Mouse (Mus musculus): ENCODE results near the gene Mybbp1a.
A peak's percentile ranks its signal among the peaks of the same experiment; 100 is the strongest.

Mybbp1a gene

DNA sequence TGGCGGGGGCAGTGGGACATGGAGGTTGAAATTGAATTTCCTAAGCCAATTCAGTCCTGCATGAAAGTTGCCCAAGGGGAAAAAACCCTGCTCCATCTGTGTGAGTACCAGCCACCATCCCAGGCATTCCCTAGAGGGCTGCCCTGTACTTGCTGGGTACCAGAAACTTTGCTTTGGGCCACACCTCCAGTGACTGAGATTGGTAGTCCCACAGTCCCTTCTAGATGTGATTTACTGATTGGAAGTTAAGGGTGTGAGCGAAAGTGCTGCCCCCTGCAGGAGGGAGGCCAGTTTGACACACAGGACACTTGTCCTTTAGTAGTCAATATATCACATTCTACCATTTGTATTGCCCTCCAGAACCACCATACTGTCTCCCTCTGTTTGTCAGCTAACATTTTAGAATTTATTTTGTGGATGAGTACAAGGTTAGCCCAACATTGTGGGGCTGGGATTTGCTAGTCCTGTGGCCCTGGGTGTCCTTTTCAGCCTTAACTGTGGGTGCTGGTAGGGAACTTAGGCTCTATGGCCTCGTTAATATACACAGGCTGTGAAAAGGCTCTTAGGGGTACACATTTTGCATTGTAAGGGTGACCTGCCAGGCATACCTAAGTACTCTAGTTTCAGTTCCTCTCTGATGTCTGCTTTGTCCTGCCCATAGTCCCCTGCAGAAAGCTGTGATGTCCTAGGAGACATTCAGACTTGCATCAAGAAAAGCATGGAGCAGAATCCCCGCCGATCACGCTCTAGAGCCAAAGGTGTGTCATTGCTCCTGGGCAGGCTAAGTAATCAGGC, 5.4 kb downstream of the Mybbp1a start:
- peak; percentile 49 for DNase-seq (ENCODE audit: low read depth, low spot score)

DNA sequence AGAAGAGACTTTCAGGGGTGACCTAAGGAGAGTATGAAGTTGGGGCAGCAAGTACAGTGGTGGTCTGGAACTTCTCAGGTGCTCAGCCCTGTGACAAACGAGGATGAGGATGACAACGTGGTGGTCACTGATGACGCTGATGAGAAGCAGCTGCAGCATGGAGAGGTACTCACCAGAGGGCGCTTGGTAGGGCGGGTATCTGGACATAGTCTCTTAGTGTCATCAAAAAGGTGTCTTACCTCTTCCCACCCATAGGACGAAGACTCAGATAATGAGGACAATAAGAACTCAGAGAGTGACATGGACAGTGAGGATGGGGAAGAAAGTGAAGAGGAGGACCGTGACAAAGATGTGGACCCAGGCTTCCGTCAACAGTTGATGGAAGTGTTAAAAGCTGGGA, 6.3 kb downstream of the Mybbp1a start:
- DNase-seq (ENCODE audit: low read depth, low spot score), result no peak

DNA sequence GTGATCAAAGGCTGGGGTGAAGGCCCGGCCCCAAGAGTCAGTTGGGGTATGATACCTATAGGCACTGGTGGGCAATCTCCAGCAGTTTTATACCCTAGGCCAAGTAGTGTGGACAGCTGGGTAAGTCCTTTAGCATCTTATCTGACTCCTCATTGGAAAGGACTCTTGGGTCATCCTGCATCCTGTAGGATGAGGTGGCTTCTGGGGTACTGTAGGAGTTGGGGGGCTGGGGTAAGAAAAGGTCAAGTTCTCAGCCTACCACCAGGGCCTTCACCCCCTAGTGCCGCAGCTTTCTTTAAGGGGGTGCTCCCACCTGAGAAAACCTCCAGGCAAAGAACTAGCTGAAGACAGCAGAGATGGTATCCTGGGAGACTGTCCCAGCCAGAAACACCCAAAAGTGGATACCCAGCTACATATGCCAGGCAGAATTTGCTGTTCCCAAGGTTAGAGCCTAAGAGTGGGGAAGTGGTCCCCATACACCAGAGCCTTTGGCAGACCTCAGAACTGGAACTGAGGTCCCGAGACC, 11.0 kb downstream of the Mybbp1a start:
- DNase-seq (ENCODE audit: low read depth, low spot score), result no peak

DNA sequence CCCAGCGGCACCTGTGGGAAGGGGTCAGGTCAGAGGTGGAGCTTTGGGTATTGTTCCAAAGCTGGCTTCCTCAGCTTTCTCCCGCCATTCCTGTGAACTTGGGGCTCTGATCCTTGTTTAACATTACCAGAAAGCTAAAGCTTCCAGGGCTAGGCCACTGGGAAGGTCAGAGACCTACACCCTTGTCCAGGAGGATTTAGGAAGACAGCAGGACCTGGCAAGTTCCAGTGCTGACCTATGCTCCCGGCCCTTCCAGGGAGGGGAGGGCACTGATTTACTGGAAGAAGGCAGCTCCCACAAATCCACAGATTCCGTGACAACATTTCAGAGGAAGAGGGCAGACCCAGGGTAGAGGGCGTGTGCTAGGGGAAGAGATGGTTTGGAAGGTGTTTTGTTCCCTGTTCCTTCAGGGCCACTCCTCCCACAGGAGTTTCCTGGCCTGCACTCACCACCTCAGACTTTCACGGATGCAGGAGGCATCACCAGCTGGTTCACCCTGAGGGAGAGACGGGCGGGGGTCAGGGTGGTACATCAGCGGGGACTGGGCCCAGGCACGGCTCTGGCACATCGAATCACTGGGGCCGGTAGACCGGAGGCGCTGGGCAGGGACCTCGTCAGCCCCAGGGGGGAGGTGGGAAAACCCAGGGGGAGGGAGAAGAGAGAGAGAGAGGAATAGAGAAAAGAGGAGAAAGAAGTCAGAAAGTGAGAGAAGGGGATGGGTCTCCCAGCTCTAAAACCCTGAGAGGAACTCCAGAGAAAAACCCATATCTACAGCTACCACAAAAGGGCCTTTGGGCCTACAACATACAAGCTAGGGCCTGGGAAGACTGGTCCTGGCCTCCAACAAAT, 12.2 kb downstream of the Mybbp1a start:
- no peak for DNase-seq (ENCODE audit: low read depth, low spot score)

DNA sequence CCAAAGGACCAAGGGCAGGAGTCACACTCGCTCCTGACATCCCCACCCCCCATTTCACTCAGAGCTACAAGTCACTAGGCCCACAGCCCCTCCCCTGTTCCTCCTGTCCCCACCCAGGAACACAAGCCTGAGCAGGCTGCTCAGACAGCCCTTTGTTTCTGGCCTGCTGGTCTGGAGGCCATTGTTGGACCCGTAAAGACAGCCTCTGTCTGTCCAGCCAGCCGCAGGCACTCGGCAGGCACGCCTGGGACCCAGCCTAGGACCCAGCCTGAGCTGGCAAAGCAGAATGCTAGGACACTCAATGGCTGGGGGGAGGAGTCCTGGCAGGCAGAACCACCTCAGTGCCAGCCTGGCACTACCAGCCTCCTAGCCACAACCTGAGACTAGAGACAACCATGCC, 14.5 kb downstream of the Mybbp1a start:
- no peak for DNase-seq (ENCODE audit: low read depth, low spot score)

DNA sequence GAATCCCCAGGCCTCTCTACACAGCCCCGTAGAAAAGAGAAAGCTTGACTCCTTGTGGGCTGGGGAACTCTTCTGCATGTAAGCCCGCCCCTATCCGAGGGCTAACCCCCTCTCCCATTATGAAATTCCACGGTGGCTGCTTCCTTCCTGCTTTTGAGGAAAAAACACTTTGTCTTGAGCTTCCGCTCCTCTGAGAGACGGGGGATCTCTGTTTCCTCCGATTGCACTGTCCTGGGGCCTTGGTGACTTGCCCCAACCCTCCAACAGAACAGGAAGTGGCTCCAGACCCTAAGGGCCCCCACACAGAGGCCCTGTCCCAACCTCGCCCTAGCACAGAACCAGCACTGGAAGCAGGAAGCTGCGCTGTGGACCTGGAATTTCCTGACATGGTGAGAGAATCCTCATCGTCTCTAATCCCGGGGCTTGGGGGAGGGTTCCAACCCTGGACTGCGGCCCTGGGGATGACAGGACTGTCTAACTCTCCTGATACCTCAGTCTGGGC, 16.9 kb downstream of the Mybbp1a start:
- no peak for DNase-seq (ENCODE audit: low read depth, low spot score)

DNA sequence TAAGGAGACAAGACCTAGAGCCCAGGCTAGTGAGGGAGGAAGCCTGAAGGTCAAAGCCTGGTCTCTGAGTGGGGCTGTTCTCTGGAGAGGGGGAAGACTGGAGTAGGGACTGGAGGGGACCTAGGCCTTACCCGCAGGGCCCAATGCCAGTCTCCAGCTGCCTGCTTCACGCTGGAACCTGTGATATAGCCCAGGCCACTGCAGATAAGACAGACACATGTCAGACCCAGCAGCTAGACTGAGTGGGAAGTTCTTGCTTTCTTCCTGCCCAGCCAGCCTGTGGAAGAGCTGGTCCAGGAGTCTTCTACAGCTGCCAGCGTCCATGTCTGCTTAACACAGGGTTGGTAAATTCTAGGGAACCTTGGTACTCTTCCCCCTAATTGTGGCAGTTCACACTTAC, 17.3 kb downstream of the Mybbp1a start:
- DNase-seq (ENCODE audit: low read depth, low spot score), result no peak

DNA sequence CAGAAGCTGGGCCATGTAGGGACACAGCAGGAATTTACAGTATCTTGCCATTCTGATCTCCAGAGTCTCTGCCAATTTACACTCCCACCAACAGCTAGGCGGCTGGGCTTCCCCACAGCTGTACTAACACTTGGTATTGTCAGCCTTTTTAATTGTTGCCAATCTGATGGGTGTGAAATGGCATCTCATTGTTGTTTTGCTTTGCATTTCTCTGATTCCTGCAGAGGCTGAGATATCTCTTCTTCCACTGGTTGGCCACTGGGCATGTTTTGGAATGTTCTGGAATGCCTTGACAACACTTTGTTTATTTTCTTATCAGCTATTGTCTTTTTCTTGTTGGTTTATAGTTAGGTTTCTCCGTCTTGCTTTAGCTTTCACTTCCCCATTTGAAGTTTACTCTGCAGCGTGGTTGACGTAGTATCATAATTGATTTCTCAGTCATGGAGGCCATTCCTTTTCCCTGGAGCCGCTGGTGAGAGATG, 20.4 kb downstream of the Mybbp1a start:
- DNase-seq (ENCODE audit: low read depth, low spot score), result no peak

DNA sequence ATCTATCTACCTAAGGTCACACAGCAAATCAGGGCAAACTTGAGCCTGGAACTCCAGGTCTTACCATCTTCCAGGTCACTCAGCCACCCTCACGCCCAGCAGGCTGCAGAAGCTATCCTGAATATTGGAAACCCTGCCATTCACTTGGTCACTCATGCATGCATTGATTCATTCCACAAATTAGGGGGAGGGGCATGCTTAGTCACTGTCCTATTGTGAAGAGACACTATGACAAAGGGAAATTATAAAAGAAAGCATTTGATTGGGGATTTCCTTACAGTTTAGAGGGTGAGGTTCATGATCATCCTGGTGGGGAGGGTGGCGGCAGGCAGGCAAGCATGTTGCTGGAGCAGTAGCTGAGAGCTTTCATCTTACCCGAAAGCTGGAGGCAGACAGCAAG, 23.7 kb downstream of the Mybbp1a start:
- DNase-seq (ENCODE audit: low read depth, low spot score), result no peak

DNA sequence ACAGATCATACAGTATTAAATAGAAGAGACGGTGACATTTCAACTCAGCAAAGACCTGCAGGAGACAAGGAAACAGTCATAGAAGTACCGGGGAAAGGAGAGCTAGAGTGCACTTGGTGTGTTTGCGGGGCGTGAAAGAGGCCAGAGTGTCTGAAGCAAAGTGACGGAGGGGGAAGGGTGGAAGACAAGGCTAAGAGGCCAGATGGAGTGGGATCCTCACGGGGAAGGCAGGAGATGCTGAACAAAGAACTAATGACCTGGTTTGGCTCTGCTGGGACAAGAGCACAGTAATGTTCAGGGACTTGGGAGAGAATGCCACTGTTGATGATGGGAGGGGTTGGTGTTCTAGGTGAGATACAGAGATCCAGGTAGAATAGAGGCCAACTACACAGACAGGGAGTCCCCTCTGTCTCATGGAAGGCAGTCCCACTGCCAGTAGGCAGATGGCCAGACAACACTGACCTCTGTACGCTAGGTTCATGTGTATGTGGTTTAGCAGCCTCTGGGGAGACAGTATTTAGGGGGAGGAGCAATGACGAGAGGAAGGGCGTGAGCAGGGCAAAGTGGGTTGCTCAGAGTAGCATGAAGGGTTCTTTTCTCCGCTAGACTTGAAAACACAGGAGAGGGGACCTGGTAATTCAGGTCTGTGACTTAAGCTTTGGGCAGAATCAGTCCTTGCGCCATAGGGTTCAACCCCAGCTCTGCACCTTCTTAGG, 25.0 kb downstream of the Mybbp1a start:
- DNase-seq (ENCODE audit: low read depth, low spot score), result no peak

DNA sequence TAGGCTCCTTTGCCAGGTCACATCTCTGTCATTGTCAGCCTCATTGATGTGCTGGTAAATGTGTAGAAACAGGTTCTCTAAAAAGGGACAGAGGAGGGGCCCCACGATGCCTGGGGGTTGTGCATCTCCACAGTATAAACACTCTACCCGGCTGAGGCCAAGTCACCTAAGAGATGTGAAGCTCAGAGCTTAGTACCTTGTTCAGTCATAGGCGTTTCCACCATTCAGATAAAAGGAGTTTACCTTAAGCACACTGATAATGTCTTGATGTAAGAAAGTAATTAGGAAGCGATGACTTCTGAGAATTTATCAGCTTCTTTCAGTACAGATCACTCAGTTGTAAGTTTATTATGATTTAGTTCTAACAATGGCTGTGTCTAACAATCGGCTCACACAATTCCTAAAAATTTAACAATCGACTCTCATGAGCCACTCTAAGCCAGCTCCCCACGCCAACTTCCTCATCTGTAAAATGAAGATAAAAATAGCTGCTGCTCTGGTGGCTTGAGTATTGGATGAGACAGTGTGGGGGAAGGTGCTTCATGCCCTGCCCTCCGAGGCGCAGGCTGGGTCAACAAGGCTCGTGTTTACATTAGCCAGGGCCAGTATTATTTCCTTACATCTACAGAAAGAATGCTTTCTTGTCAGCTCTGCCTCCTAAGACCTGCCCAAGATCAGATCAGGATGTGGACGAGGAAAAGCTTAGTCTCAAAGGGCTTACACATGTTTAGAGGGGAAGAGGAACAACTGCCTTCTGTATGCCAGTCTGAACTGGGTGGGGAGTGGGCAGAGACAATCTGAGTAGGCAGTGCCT, 25.7 kb downstream of the Mybbp1a start:
- no peak for DNase-seq (ENCODE audit: low read depth, low spot score)

DNA sequence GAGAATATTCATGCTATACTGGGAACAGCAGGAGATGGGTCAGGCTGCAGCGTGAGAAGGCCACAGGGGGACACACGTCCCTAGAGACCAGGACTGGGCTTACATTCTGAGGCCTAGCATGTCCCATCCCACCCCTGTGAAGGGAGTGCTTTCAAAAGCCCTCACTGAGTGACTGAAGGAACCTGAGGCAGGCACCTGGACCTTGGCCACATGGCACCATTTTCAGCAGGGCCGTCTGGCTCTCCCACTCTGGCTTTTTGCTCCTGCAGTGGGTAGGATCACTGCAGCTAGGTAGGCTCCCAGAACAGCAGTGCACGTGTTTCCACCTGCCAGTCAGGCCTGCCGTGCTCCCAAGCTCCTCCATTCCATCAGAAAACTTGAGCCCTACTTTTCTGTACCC, 27.4 kb downstream of the Mybbp1a start:
- no peak for DNase-seq (ENCODE audit: low read depth, low spot score)

DNA sequence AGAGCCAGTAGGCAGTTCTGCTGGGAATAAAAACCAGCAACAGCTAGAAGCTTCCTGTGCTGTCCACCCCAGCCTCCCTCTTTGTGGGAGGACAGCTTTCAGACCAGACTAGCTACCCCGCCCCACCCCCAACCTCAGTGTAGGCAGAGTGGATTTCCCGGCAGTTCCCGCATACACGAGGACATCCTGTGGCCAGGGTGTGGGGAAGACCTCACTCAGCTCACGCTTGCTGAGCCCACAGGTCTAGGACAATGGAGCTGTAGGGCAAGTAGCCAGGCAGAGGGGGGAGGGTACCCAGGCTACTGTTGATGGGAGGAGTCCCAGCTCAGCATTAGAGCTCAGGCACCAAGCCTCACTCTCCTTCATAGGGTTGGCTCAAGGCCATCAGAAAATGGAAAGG, 28.1 kb downstream of the Mybbp1a start:
- no peak for DNase-seq (ENCODE audit: low read depth, low spot score)

DNA sequence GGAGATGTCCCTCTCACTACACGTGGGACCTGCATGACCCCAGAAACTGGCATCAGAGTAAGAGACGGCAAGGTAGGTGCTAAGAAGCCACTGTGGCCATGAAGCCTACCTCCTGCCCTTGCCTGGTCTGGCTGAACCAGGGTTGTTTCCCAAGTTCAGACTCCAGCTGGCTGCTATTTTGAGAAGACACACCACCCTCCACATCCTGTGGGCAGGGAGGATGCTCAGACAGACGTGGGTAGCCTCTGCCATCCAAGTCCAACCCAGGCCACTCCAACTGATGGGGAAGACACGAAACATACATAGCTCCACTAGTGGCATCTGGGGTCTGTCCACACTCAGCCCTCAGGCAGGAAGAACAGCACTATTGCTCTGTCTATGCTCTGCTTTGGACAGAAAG, 28.8 kb downstream of the Mybbp1a start:
- no peak for DNase-seq (ENCODE audit: low read depth, low spot score)

DNA sequence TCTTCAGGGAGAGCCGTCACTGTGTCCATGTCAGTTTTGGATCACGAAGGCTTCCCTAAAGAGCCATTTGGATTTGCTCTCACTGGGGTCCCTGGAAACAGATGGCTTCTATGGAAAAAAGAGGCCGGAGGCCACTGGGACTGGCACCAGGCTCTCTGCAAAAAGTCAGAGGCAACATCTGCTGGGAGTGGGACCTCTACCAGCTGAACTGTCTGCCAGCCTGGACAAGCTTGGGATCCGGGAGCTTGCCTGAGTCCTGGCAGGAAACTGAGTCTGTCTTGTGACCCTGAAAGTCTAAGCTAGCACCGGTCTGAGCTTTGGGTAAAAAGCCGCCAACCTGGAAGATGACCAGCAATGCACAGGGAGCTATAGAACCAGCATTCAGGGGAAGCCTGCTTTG, 30.2 kb downstream of the Mybbp1a start:
- DNase-seq (ENCODE audit: low read depth, low spot score), result no peak

DNA sequence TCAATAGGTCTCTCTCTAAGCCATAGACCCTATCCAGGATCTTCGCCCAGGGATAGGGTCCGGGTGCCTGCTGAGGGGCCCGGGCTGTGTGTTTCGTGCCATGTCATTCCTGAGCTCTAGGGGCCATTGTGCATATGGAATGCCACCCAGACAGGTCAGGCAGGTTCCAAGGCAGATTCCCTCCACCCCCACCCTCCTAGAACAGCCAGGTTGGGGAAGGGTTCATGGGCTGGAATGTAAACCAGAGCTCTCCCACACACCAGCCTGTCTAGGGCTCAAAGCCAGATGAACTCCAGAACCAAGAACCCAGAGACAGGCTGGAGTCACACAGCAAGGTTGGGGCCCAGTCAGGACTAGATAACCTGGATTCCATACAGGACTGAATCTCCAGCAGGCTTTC, 32.4 kb downstream of the Mybbp1a start:
- DNase-seq (ENCODE audit: low read depth, low spot score), result no peak

DNA sequence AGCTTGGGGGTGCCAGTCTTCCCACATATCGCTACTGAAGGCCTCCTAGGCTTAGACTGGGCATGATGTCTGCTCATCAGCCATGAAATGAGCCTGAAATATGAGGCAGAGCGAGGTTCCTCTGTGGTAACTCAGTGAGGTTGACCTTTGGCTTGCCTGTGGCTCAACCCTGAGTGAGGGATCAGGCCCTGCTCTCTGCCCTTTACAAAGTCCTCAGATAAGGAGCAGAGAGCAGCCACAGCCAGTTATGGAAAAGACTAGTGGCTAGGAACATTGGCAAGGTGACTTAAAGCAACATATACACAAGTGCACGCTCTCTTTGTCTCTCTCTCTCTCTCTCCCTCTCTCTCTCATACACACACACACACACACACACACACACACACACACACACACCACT, 33.8 kb downstream of the Mybbp1a start:
- no peak for DNase-seq (ENCODE audit: low read depth, low spot score)

DNA sequence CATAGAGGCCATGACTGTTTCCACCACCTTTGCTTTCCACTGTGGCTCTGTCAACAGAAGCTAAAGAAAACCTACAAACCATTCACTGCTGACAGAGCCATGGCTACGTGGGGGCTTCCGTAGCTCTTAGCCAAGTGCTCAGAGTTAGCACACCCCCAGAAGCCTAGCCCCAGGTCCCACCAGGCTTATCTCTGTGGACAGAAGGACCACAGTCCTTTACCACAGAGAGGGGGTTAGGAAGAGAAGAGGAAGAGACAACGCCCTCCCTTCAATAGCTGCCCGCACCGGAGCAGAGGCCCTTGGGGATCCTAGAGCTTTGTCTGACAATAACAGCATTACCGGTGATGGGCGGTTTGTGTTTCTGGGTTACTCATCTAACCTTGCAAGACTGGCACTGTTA, 34.3 kb downstream of the Mybbp1a start:
- DNase-seq (ENCODE audit: low read depth, low spot score), result no peak

DNA sequence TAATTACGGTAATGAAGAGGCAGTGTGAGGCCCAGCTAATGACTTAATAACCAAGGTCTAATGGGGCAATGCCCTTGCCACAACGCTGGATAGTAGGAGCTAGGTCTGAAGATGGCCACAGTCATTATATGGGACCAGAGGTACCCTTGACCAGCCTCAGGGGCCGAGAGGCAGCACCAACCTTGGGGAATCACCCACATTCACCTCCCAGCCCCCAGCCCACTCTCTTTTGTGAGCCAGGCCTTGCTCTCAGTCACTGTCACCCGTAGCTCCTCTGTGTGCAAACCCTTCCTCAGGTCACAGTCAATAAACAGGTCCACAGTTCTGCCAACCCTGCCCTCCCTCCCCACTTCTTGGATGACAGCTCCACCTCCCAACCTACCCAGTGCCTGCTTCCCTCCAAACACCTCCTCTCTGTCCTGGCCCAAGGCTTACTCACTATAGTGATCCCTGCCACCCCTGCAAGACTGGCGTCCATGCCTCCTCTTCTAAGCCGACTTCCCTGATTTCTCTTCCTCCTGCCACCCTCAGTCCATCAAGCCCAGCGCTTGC, 35.0 kb downstream of the Mybbp1a start:
- no peak for DNase-seq (ENCODE audit: low read depth, low spot score)

DNA sequence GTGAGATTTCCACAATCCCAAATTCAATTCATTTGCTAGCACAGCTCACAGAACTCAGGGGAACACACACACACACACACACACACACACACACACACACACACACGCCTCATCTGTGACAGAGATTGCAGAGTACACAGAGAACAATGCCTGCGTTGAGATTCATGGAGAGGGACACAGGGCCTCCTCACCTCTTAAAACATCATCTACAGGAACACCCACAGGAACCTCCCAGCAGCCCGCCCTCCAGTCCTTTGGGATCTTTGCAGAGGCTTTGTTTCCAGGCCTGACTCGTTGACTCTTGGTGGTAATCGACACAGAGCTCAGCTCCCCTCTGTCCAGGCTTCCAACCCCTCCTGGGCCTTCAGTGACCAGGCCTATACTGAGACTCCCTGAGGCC, 36.0 kb downstream of the Mybbp1a start:
- no peak for DNase-seq (ENCODE audit: low read depth, low spot score)

DNA sequence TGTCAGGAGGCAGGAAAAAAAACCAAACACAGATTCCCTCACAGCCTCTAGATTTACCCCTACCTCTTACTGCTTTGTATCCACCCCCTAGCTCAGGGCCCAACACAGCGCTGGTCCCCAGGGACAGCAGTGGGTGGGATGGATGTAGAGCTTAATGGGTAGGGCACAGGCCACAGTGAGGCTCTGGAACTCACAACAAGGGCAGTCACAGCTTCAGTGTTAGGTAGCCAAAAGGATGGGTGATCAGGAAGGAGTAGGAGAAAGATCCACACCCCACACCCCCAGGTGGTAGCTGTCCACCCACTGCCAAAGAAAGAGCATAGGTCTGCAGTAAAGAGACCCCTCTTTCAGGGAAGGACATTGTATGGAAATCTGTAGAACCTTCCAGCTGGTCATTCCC, 36.5 kb downstream of the Mybbp1a start:
- DNase-seq (ENCODE audit: low read depth, low spot score), result no peak

Data from forelimb bud, embryonic 11.5 days (tissue).